Mouse (Mus musculus): ENCODE measurements around the gene Hist1h2bb. TPM values are rescaled to one million over a fixed set of nuclear protein-coding genes. Genes with fewer than 3 reads are reported as not detected.

Gene Hist1h2bb
- total and polyA plus RNA-seq, 3 experiments: 3.2 to 2,278 TPM; not detected in 1

GRCm38 (mm10) chr13:23752742-23753172 lies 6.2 kb downstream of the Hist1h2bb start:
- H3K4me3 ChIP-seq (ENCODE audit: control insufficient read depth in 1 of 2, insufficient read depth in 1 of 2, low read depth in 2 of 2, low read length in 2 of 2): peak overlapping the region; percentile 3 to 54
- H3K27me3 ChIP-seq (ENCODE audit: control insufficient read depth in 1 of 2, insufficient read depth in 2 of 2, low read length in 2 of 2): no peaks in the 10 kb centered on the region

GRCm38 (mm10) chr13:23753314-23754078 lies 7.0 kb downstream of the Hist1h2bb start:
- H3K9ac ChIP-seq (ENCODE audit: control insufficient read depth, low read depth, low read length, poor library complexity, severe bottlenecking): peak overlapping the region; percentile 72
- peaks cover 0 to 17% of the 10 kb centered on the region in 2 experiments; a peak in 2 of 4 replicates for H3K4me1 ChIP-seq (ENCODE audit: control insufficient read depth in 1 of 2, insufficient read depth in 2 of 2, low read length in 2 of 2)
- H3K4me3 ChIP-seq (ENCODE audit: control insufficient read depth in 1 of 2, insufficient read depth in 1 of 2, low read depth in 2 of 2, low read length in 2 of 2): peak overlapping the region in 1 of 2 experiments; percentile 3; a peak in 1 of 4 replicates

More at GRCm38 (mm10) chr13:23752742-23753172, 6.2 kb downstream of the Hist1h2bb start:
- no peaks in the 10 kb centered on the region for H3K9me3 ChIP-seq (replicated peaks; ENCODE audit: insufficient read depth, low read length)
- TF ChIP-seq CHD1 (IDR thresholded peaks at IDR 0.05; ENCODE audit: low read depth, low read length) (no peak), MYC (IDR thresholded peaks at IDR 0.05; ENCODE audit: low read depth, low read length) (no peak), POLR2AphosphoS2 (IDR thresholded peaks at IDR 0.05; ENCODE audit: low read length) (no peak), MYB (IDR thresholded peaks at IDR 0.05; ENCODE audit: low read depth, low read length) (no peak), TBP (IDR thresholded peaks at IDR 0.05; ENCODE audit: low read depth, low read length) (peak; percentile 63; the same call in 1 of the 2 replicates), ELF1 (IDR thresholded peaks at IDR 0.05; ENCODE audit: low read depth, low read length) (no peak), SIN3A (IDR thresholded peaks at IDR 0.05; ENCODE audit: low read length) (no peak), POLR2A (IDR thresholded peaks at IDR 0.05; ENCODE audit: control insufficient read depth in 1 of 2, insufficient read depth in 1 of 2, low read depth in 1 of 2, low read length in 2 of 2, poor library complexity in 1 of 2) (peak; percentile 70 to 100; a peak in 3 of 4 replicates), RAD21 (IDR thresholded peaks at IDR 0.05; ENCODE audit: low read depth, low read length) (no peak), NRF1 (IDR thresholded peaks at IDR 0.05; ENCODE audit: insufficient read depth, low read depth, low read length, poor library complexity, severe bottlenecking) (no peak), TCF12 (IDR thresholded peaks at IDR 0.05; ENCODE audit: low read depth, low read length) (no peak), NELFE (IDR thresholded peaks at IDR 0.05; ENCODE audit: low read depth, low read length) (no peak), TAL1 (IDR thresholded peaks at IDR 0.05; ENCODE audit: low read length) (no peak), UBTF (IDR thresholded peaks at IDR 0.05; ENCODE audit: borderline replicate concordance, insufficient read depth, low read depth, low read length) (no peak), ZC3H11A (IDR thresholded peaks at IDR 0.05; ENCODE audit: low read depth, low read length) (no peak), BHLHE40 (IDR thresholded peaks at IDR 0.05; ENCODE audit: borderline replicate concordance, low read depth, low read length) (no peak), KAT2A (conservative IDR thresholded peaks at IDR 0.05; ENCODE audit: low read depth, low read length) (no peak), POLR2AphosphoS5 (IDR thresholded peaks at IDR 0.05; ENCODE audit: borderline replicate concordance, low read depth, low read length) (peak; percentile 95; the same call in 1 of the 2 replicates), ETS1 (IDR thresholded peaks at IDR 0.05; ENCODE audit: low read depth, low read length) (no peak), CTCF (IDR thresholded peaks at IDR 0.05 in 2 of 3, conservative IDR thresholded peaks at IDR 0.05 in 1 of 3; ENCODE audit: control insufficient read depth in 1 of 3, insufficient read depth in 1 of 3, low read depth in 2 of 3, low read length in 3 of 3, poor library complexity in 1 of 3, severe bottlenecking in 1 of 3) (no peak), GABPA (IDR thresholded peaks at IDR 0.05; ENCODE audit: low read depth, low read length) (no peak)
- H3K4me1 ChIP-seq (ENCODE audit: control insufficient read depth in 1 of 2, insufficient read depth in 2 of 2, low read length in 2 of 2): peaks cover 0 to 20% of the 10 kb centered on the region in 2 experiments; a peak in 2 of 4 replicates
- peak; percentile 77 for DNase-seq (ENCODE audit: low read depth, low spot score)
- H3K36me3 ChIP-seq (ENCODE audit: control insufficient read depth in 1 of 2, insufficient read depth in 2 of 2, low read length in 2 of 2): peaks cover 0 to 55% of the 10 kb centered on the region in 2 experiments; a peak in 2 of 4 replicates
- H3K27ac ChIP-seq (ENCODE audit: control insufficient read depth, low read depth, low read length): peak overlapping the region; percentile 95
- peak overlapping the region; percentile 72 for H3K9ac ChIP-seq (ENCODE audit: control insufficient read depth, low read depth, low read length, poor library complexity, severe bottlenecking)
- H3K79me2 ChIP-seq (ENCODE audit: control insufficient read depth, insufficient read depth, low read length, poor library complexity): no peaks in the 10 kb centered on the region; the same call in 1 of the 2 replicates

More at GRCm38 (mm10) chr13:23753314-23754078, 7.0 kb downstream of the Hist1h2bb start:
- no peaks in the 10 kb centered on the region for H3K27me3 ChIP-seq (ENCODE audit: control insufficient read depth in 1 of 2, insufficient read depth in 2 of 2, low read length in 2 of 2)
- peak overlapping the region; percentile 73 for H3K27ac ChIP-seq (ENCODE audit: control insufficient read depth, low read depth, low read length)
- no peaks in the 10 kb centered on the region for H3K9me3 ChIP-seq (replicated peaks; ENCODE audit: insufficient read depth, low read length)
- TF ChIP-seq CTCF (IDR thresholded peaks at IDR 0.05 in 2 of 3, conservative IDR thresholded peaks at IDR 0.05 in 1 of 3; ENCODE audit: control insufficient read depth in 1 of 3, insufficient read depth in 1 of 3, low read depth in 2 of 3, low read length in 3 of 3, poor library complexity in 1 of 3, severe bottlenecking in 1 of 3) (no peak), RAD21 (IDR thresholded peaks at IDR 0.05; ENCODE audit: low read depth, low read length) (no peak), ZNF384 (IDR thresholded peaks at IDR 0.05; ENCODE audit: low read depth, low read length) (no peak), SIN3A (IDR thresholded peaks at IDR 0.05; ENCODE audit: low read length) (no peak), ELF1 (IDR thresholded peaks at IDR 0.05; ENCODE audit: low read depth, low read length) (no peak), MAZ (IDR thresholded peaks at IDR 0.05; ENCODE audit: low read depth, low read length) (no peak), GABPA (IDR thresholded peaks at IDR 0.05; ENCODE audit: low read depth, low read length) (no peak), RCOR1 (IDR thresholded peaks at IDR 0.05; ENCODE audit: low read depth, low read length) (no peak), POLR2AphosphoS5 (IDR thresholded peaks at IDR 0.05; ENCODE audit: borderline replicate concordance, low read depth, low read length) (no peak), JUND (IDR thresholded peaks at IDR 0.05; ENCODE audit: low read depth, low read length) (no peak), MAFK (IDR thresholded peaks at IDR 0.05; ENCODE audit: borderline replicate concordance, low read depth, low read length) (no peak), NRF1 (IDR thresholded peaks at IDR 0.05; ENCODE audit: insufficient read depth, low read depth, low read length, poor library complexity, severe bottlenecking) (no peak)
- H3K79me2 ChIP-seq (ENCODE audit: control insufficient read depth, insufficient read depth, low read length, poor library complexity): no peaks in the 10 kb centered on the region; the same call in 1 of the 2 replicates
- peak; percentile 71 for DNase-seq (ENCODE audit: low read depth, low spot score)
- peaks cover 0 to 56% of the 10 kb centered on the region in 2 experiments; a peak in 2 of 4 replicates for H3K36me3 ChIP-seq (ENCODE audit: control insufficient read depth in 1 of 2, insufficient read depth in 2 of 2, low read length in 2 of 2)

Data from MEL (cell line).